Mouse (Mus musculus) heart, postnatal 10 days (tissue): ENCODE data around the gene Pdlim1. TPM values are rescaled to one million over a fixed set of nuclear protein-coding genes. Genes with fewer than 3 reads are reported as not detected.

Experiments used
- total RNA-seq, 2 experiments: library from RNA; stranded (reverse); gene quantifications; 2 replicates each; pipeline ENCODE4 v1.2.3; 2021

Pdlim1 gene
- total RNA-seq, 2 experiments from 2014 or later: 235 to 249 TPM

Other genes with a start within 250 kb of the Pdlim1 start
- gene Cyp2c54, start 198.0 kb downstream of the Pdlim1 start, total RNA-seq: not detected
- gene Cyp2c50, start 182.2 kb downstream of the Pdlim1 start, total RNA-seq: not detected
- under 1 TPM; 0.35 to 0.69 TPM for gene Cyp2c70, start 84.5 kb downstream of the Pdlim1 start, total RNA-seq
- gene Sorbs1, start 241.9 kb upstream of the Pdlim1 start, total RNA-seq: 100 to 1,000 TPM; 355 to 547 TPM